Comparison of ENCODE assay signal across 15 mouse cellular contexts in genomic region chr17:87640272-87640671, GRCm38 (mm10). TPM values are rescaled to one million over a fixed set of nuclear protein-coding genes. Genes with fewer than 3 reads are reported as not detected.
"Had no signal": no experiment of that assay in that cellular context is flagged by ENCODE, and none has a peak within 500 bp of the region (broad histone marks: within the 10 kb centered on the region; RNA-seq: fewer than 3 reads in every experiment).

No protein-coding gene starts in this region.

- H3K27ac ChIP-seq: kidney, embryonic 15.5 days; limb, embryonic 12.5 days; liver, embryonic 13.5 days; lung, embryonic 15.5 days; macrophage; midbrain, embryonic 12.5 days had no signal

- ATAC-seq: liver, postnatal 0 days had no signal

- H3K36me3 ChIP-seq: limb, embryonic 12.5 days; liver, embryonic 13.5 days; midbrain, embryonic 12.5 days had no signal

- H3K4me3 ChIP-seq: kidney, embryonic 15.5 days; limb, embryonic 12.5 days; liver, embryonic 13.5 days; lung, embryonic 15.5 days; midbrain, embryonic 12.5 days had no signal

- DNase-seq: kidney, postnatal 14 days; layer of hippocampus, postnatal 36 days; liver; liver, embryonic 13.5 days; liver, postnatal 0 days; lung, postnatal 14 days; right cerebral cortex, adult 18-20 months; right cerebral cortex, postnatal 25 days; thymus, postnatal 36 days had no signal

RNA-seq across cellular contexts. Expression of gene Epcam, which starts 4.5 kb away (rescaled TPM):
- total RNA-seq: left cerebral cortex, postnatal 36 days had no signal
- polyA plus RNA-seq: macrophage had no signal
